Mouse (Mus musculus) cerebellum, adult 2 months (tissue): Measurements from ENCODE around the gene Ctf2.

Experiments used
- CTCF ChIP-seq: fragments of 200-500 bp; IDR thresholded peaks from 2 replicates; pipeline ENCODE4 v1.5.1; 2011; ENCODE audit warnings: low read depth, mild to moderate bottlenecking, control low read depth, low read length, moderate library complexity, borderline replicate concordance; ENCODE audit not compliant: insufficient read depth
- POLR2A ChIP-seq: fragments of 200-500 bp; IDR thresholded peaks from 2 replicates; pipeline ENCODE4 v1.6.1; 2011; ENCODE audit warnings: low read length, control low read depth, borderline replicate concordance; ENCODE audit not compliant: insufficient read depth

- TF ChIP-seq CTCF (no peak), POLR2A (no peak)
These were observed 15.7 kb upstream of the Ctf2 start for GRCm38 (mm10) chr7:127747559-127748234.
